Mouse (Mus musculus): Measurements from ENCODE around the gene Garem2.

Garem2 gene

DNA sequence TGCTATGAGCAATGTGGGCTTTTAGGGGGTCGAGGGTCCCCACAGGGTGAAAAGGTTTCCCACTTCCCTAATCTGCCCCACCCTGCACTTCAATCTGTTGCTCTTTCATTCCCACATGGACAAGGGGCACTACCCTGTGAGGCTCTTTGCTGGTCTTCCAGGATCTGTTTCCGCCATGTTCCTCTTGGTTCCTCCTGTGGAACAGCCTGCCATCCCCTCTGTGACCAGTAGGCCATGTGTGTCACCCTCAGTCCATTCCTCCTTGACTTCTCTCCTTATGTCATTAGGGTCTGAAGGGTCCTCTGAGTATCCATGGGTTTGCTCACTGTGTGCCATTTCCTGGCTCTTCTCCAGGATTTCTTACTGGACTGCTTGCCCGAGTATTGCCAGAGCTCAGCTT lies 6.8 kb downstream of the Garem2 start:
- no peak for DNase-seq (ENCODE audit: low spot score in 2 of 2)

DNA sequence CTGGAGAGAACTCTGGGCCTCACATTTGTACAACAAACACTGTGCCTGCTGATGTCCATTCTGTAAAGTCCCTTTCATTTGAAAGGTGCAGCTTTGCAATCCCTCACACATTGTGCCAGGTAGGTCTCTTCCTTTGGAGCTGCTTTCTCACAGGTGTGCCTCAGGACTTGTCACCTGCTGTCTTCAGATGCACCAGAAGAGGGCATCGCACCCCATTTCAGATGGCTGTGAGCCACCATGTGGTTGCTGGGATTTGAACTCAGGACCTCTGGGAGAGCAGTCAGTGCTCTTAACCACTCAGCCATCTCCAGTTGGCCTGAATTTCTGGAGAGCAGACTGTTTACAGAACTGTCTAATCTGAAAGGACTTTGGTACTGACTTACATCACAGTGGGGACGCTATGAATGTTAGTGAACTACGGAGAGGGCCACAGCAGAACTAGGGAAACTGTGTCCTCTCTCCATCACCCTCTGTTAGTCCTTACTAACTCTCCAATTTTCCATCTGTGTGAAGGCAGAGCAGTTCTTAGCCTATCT lies 7.6 kb downstream of the Garem2 start:
- DNase-seq (ENCODE audit: low spot score in 2 of 2): no peak

DNA sequence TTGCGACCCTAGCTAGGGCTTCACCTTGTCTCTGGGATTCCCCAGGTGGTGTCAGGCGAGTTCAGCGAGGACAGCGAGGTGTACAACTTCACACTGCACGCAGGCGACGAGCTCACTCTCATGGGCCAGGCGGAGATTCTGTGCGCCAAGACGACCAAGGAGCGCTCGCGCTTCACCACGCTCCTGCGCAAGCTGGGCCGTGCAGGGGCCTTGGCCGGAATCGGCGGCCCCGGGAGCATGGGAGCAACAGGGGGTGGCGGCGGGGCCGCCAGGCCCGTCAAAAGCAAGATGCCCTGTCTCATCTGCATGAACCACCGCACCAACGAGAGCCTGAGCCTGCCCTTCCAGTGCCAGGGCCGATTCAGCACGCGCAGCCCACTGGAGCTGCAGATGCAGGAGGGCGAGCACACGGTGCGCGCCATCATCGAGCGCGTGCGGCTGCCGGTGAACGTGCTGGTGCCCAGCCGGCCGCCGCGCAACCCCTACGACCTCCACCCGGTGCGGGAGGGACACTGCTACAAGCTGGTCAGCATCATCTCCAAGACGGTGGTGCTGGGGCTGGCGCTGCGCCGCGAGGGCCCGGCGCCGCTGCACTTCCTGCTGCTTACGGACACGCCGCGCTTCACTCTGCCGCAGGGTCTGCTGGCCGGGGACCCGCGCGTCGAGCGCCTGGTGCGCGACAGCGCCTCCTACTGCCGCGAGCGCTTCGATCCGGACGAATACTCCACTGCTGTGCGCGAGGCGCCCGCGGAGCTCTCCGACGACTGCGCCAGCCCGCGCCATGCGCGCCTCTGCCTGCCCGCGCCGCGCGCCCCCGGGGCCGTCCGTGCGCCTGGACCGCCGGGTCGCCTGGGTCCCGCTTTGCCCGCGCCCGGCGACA lies 9.2 kb downstream of the Garem2 start:
- peak; percentile 64 to 79 for DNase-seq (ENCODE audit: low spot score in 2 of 2)

DNA sequence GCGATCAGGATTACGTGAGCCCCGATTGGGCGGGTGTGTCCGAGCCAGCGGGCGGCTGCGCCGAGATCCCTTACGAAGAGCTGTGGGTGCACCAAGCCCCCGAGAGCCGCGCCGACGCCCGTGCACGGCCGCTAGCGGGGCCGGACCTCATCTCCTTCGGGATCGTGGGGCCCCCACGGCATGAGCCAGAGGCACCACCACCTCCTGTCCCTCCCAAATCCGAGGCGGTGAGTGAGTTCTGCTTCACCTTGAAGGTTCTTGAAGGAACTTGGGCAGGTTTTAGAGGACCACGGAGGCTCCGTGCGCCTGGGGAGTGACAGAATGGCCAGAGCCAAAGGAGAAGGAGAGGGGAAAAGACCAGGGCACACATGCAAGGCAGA lies 9.8 kb downstream of the Garem2 start:
- no peak for DNase-seq (ENCODE audit: low spot score in 2 of 2)

DNA sequence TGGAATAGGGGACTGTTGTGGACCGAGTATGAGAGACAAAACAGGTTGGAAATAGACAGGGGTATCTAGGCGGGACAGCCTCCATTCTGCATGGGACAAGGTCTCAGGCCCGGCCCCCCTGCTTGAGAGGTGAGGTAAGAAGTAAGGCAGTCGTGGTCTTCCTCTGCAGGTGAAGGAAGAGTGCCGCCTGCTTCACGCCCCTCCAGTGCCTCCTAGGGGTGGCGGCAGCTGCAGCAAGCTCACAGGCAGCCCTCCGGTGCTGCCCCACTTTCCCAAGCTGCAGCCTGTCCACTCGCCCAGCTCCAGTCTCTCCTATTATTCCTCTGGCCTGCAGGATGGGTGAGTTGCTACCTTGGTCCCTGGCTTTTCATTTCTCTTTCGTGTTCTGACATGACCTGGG lies 10.8 kb downstream of the Garem2 start:
- no peak for DNase-seq (ENCODE audit: low spot score in 2 of 2)

DNA sequence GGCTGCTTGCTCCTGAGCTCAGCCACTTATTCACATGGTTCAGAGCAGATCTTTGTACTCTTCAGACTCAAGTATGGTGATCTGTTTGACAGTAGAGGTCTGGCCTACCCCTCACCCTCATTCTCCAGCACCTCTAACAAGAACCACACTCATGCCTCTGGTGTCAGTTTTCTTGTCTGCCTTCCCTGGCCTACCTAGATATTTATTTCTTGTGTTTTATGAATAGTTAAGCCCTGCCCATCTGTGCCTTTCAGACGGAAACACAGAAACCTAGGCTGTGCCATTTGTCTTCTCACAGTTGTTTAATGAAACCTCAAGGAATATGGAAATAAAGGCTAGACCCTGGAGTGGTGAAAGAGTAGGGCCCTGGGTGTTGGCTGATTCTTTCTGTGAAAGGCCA lies 13.1 kb downstream of the Garem2 start:
- no peak for DNase-seq (ENCODE audit: low spot score in 2 of 2)

DNA sequence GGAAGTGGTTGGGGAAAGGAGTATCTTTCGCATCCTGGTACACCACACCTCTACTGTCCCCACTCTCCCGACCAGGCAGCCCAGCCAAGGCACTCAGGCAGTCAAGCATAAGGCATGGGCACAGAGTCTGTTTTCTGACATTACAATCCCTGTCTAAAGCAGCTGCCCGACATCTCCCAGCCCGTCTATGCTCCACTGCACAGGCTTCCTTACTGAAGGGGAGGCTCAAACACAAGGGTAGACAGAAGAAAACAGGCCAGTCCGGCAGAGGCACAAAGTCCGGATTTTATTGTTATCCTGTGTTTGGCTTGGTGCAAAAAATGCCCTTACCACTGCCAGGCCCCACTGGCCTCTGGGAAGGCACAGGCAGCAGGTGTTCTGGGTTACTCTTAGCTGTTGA lies 14.2 kb downstream of the Garem2 start:
- DNase-seq (ENCODE audit: low spot score in 2 of 2): no peak

DNA sequence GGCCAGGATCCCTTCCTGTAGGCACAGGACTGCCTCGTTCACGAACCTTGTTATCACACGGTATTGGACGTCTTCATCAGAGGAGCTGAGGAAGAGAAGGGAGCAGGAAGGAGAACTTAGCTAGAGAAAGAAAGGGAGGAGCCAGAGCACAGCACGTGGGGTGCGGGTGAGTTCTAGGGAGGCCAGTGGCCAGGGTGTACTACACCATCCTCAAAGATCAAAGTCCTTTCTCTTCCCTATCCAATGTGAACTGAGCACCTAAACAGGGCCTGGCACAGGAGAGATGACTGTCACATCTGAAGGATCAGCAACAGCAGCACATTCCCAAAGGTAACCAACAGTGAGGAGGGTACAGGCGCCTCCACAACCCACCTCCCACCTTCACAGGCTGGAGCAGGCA lies 15.1 kb downstream of the Garem2 start:
- DNase-seq (ENCODE audit: low spot score in 2 of 2): no peak

DNA sequence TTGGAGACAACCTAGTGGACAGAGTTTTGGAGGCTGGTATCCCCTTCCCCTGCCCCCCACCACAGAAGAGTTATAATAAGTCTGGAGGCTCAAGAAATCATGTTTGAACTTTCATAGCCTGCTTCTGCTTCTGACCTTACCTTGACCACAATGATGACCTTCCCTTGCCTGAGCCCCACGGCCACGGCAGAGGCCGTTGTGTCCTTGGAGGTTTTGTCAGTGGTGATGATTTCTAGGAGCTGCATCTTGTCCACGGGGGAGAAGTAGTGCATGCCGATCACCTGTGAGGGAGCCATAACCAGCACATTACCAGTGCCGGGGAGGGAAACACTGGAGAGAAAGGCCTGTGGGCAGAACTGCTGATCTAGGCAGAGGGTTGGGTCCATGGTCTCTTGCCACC lies 17.5 kb downstream of the Garem2 start:
- no peak for DNase-seq (ENCODE audit: low spot score in 2 of 2)

DNA sequence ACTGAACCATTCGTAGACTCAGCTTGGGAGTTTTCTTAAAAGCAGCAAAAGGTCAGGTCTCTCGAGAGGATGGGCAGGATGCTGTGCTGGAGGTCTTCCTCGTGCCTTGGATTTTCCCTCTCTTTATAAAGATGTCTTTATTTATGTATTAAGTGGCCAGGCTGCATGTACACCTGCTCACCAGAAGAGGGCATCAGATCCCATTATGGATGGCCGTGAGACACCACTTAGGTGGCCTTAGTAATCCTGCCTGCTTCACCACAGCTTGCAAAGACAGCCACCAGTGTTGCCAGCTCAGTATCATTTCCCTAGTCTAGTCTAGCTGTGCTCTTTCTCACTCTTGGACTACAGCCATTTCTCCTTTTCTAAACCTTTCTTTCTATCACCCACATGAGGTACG lies 20.6 kb downstream of the Garem2 start:
- DNase-seq (ENCODE audit: low spot score in 2 of 2): peak in 1 of 2 experiments; percentile 38

DNA sequence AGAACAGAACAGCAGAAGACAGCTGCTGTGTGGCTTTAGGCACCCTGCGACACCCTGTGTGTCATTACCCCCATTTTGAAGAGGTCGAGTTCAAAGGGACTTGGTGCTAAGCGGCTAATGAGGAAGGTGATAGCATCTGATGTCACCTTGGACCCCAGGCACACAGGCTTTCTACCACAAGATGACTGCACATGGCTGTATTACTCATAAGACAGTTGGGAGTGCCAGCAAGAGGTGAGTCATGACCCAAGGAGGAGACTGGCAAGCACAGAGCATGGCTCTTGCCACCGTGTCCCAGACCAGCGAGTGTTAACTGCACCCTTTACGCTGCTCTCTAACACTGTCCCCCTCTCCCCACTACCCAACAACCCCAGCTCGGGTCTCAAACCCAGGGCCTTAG lies 21.8 kb downstream of the Garem2 start:
- peak in 1 of 2 experiments; percentile 50 for DNase-seq (ENCODE audit: low spot score in 2 of 2)

DNA sequence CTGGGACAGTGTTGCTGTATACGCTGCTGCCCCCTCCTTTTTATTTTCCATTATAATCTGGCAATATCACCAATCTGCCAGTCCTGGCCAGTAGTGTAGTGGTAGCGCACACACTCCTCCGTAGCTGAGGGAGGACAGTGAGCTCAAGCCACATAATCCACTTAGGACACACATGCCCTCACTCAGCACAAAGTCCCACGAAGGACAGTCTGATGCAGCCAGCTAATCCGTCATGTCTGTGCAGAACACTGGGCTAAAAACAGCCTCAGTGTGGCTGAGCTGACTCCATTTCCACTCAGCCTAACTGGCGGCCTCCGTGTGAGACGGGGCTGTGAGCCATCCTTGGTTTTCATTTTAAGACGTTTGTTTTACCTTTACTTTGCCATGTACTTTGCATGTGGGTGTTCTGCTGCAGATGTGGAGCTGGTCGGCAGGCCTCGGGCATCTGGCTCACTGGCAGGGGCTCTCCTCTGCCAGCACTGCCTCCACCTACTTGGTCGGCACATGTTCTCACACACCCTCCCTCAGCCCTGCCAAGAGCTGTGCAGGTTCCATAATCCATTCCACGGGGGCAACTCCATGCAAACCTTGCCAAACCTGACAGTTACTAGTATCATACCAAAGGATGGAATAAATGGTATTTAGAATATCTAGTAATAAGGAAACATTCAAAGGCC lies 23.1 kb downstream of the Garem2 start:
- no peak for DNase-seq (ENCODE audit: low spot score in 2 of 2)

DNA sequence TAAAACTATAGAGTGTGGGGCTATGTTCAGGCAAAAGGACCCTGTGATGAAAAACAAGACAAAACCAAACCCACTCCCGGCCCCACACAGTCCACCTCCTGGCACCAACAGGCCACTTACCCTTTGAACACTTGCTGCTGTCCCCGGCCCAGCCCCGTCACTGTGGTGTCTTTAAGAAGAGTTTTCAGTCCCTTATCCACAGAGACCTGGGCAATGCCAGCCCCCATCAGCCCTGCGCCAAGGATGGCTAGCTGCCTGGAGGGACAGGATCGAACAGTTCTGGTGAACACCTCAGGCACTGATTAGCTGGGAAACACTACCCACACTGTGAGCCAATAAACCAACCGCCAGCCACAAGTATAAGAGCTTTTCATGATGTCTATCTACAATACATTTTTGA lies 23.7 kb downstream of the Garem2 start:
- DNase-seq (ENCODE audit: low spot score in 2 of 2): no peak

DNA sequence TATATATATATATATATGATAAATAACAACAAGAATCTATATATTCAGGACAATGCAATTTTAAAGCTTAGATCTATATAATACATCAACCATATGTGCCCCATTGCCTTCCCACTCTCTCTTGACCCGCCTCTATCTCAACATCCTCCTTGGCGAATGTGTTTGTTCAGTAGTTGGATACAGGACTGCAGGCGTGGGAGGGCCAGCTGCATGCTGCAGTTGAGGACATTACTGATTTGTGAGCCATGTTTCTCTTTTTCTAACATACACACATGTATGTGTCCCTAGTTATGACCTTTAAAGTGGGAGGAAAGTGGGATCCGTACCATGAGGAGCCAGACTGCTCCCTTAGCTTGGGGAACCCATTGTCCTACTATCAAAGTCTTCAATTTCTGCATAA lies 26.3 kb downstream of the Garem2 start:
- DNase-seq (ENCODE audit: low spot score in 2 of 2): no peak

DNA sequence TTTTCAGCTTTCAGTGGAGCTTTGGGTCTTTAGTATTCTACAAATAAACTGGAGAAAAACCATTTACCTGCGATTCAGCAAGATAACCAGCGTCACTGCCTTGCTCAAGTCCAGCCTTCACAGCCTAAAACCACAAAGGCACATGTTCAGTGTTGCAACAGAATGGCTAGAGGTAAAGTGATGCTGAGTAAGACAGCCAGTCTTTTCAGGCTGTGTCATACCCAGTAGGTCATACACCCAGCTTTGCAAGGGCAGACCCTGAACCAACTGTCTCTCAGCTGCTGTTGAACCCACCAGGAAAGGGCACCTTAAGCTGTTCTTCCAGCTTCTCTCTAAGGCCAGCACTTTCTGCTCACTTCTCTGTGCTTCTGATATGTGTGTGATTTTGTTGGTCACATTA lies 27.2 kb downstream of the Garem2 start:
- DNase-seq (ENCODE audit: low spot score in 2 of 2): no peak

DNA sequence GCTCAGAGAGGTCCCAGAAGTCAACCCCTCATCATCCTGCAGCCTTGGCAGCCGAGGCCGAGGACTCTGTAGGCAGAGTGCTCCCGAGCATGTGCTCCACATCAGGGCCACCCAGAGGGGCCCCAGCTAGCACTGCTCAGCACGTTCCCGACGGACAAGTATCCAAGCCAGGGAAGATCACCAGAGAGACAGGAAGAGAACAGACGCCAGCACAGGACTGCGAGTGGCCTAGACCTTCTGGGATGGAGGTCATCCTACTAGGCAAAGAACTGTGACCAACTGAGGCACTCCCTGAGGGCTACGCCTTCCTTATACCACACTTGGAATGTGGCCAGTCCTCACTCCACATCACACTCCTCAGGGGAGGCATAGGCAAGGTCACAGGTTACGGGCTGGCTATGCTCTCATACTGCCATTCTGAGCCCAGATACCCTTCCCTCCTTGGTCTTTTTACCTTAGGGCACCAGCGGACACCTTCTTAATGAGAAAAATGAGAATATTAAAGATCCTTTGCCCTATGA lies 30.8 kb downstream of the Garem2 start:
- no peak for DNase-seq (ENCODE audit: low spot score in 2 of 2)

DNA sequence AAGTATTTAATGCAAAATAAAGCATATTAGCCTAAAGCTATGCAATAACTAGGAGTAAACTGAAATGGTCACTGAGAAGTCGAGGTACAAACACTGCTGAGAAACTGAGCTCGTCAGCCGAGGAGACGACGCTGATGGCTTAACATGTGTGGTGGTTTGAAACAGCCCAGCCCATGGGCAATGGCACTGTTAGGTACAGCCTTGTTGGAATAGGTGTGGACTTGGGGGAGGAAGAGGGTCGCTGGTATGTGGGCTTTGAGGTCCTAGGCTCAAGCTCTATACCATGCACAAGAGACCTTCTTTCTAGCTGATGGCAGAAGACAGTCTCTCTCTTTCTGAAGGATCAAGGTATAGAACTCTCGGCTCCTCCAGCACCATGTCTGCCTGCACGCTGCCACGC lies 32.3 kb downstream of the Garem2 start:
- no peak for DNase-seq (ENCODE audit: low spot score in 2 of 2)

DNA sequence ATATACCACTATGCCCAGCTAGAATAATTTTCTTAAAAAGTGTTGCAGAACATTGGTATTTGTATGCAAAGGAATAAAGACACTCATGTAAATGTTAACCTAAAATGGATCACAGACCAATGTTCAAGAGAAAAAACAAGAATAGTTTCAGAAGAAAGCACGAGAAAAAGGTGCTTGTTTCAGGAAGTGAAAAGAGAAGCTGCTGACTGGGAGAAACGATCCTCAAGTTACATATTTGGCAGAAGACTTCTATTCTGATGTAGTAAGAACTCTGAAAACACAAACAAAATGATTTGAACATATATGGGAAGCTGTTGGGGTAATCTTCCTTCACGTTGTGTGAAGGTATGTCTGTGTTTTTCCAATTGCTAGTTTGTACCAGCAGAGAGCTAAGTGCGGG lies 33.2 kb downstream of the Garem2 start:
- no peak for DNase-seq (ENCODE audit: low spot score in 2 of 2)

DNA sequence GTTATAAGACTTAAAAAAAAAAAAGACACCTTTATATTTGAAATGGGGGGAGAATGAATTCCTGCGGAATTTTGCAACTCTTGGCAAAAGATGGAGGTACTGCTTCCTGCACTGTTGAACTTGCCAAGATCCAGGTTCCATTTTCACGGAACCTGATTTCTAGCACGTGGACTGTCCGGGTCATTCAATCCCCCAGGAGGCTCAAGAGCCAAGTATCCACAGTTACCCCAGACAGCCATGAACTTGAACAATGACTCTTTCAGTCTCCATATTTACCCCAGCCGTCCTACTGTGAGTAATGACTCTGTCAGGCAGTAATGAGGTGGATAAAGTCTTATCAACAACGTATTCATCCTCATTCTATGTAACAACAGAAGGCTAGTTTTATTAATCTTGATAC lies 41.6 kb downstream of the Garem2 start:
- no peak for DNase-seq (ENCODE audit: low spot score in 2 of 2)

DNA sequence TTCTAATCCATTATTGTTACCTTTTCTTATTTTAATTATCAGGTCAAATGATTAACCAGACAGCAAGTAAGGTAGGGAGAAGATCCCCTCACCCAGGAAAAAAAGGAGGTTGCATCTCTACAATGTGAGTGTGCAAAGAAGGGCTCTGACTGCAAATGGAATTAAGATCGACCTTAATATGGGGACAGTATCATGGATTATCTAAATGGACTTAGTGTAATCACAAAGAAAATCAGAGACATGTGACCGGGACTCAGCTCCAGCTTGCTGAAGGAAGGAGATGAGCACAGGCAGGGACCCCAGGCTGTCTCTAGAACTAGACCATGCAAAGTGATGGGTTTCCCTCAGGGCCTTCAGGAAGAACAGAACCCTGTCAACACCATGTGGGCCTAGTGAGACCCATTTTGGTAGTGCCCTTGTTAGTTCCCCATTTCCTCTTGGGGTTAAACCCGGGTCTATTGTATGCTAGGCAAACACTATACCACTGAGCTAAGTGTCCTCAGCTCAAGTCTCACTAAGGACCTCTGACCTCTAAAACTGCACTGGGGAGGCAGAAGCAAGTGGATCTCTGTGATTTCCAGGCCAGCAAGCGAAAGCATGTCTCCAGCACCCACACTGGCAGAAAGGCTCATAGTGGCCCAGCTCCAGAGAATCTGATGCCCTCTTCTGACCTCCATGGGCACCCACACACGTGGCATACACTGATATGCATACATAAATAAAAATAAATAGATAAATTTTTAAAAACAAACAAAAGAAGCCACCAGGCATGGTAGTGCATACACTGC lies 43.4 kb downstream of the Garem2 start:
- no peak for DNase-seq (ENCODE audit: low spot score in 2 of 2)

DNA sequence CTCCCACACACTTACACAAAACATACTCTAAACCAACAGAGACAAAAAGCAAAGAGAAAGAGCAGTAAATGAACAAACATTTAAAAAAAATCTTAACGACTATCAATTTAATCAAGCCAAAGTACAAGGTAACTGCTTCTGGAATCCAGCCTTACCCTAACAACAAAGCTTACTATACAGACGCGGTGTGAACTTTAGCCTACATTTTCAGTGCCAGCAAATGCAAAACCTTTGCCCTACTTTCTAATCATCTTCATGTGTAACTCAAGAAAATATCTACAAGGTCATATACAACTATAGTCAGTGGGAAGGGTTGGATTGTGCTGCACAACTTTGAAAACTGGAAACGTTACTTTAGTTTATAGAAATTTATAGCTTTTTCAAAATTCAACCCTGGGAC lies 47.0 kb downstream of the Garem2 start:
- DNase-seq (ENCODE audit: low spot score in 2 of 2): no peak

DNA sequence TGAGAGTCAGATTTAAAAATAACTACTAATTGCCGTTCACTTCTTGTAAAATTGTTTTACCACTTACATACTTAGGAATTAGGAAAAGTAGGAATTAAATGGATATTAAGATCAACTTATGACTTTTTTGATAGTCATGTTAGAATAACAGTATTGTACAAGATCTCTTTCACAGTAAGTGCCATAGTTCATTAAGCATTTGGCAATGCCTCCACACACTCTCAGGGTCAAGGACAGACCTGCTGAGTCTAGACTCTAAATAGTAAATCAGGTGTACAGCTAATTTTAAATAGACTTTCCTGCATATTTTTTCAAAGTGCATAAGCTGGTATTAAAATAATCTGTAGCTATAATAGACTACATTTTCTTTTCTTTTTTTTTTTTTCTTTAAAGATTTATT lies 47.5 kb downstream of the Garem2 start:
- DNase-seq (ENCODE audit: low spot score in 2 of 2): no peak
